Mouse (Mus musculus): ENCODE measurements around the gene Brk1. TPM values are rescaled to one million over a fixed set of nuclear protein-coding genes. Genes with fewer than 3 reads are reported as not detected.

Brk1 gene
- polyA plus RNA-seq, 1 experiment from 2014 or later = 208 TPM

Other genes starting within 250 kb of the Brk1 start
- gene Tada3, start 226.9 kb upstream of the Brk1 start, polyA plus RNA-seq (2016; fragmentation: Nextera tagmentation; extraction: Ambion mirVana) = 48.1 and 48.4 TPM in 2 replicates
- 377 and 387 TPM in 2 replicates for gene Arpc4, start 226.7 kb upstream of the Brk1 start, polyA plus RNA-seq (2016; fragmentation: Nextera tagmentation; extraction: Ambion mirVana)
- gene Ttll3, start 215.5 kb upstream of the Brk1 start, polyA plus RNA-seq (2016; fragmentation: Nextera tagmentation; extraction: Ambion mirVana) = 2.8 and 3.7 TPM in 2 replicates
- 34.6 and 34.8 TPM in 2 replicates for gene Rpusd3, start 185.4 kb upstream of the Brk1 start, polyA plus RNA-seq (2016; fragmentation: Nextera tagmentation; extraction: Ambion mirVana)
- gene Cidec, start 169.0 kb upstream of the Brk1 start, polyA plus RNA-seq (2016; fragmentation: Nextera tagmentation; extraction: Ambion mirVana) = not detected in 2 replicates
- gene Jagn1, start 162.2 kb upstream of the Brk1 start, polyA plus RNA-seq (2016; fragmentation: Nextera tagmentation; extraction: Ambion mirVana) = 87.2 and 88.8 TPM in 2 replicates
- 3.7 and 4.0 TPM in 2 replicates for gene Il17re, start 146.3 kb upstream of the Brk1 start, polyA plus RNA-seq (2016; fragmentation: Nextera tagmentation; extraction: Ambion mirVana)
- gene Il17rc, start 133.3 kb upstream of the Brk1 start, polyA plus RNA-seq (2016; fragmentation: Nextera tagmentation; extraction: Ambion mirVana) = 2.4 and 2.5 TPM in 2 replicates
- gene Creld1, start 121.5 kb upstream of the Brk1 start, polyA plus RNA-seq (2016; fragmentation: Nextera tagmentation; extraction: Ambion mirVana) = 23.5 and 27.2 TPM in 2 replicates
- 2.1 and 2.2 TPM in 2 replicates for gene Prrt3, start 102.8 kb upstream of the Brk1 start, polyA plus RNA-seq (2016; fragmentation: Nextera tagmentation; extraction: Ambion mirVana)
- 67.0 and 74.3 TPM in 2 replicates for gene Emc3, start 73.1 kb upstream of the Brk1 start, polyA plus RNA-seq (2016; fragmentation: Nextera tagmentation; extraction: Ambion mirVana)
- gene Fancd2, start 73.1 kb upstream of the Brk1 start, polyA plus RNA-seq (2016; fragmentation: Nextera tagmentation; extraction: Ambion mirVana) = 19.7 and 21.4 TPM in 2 replicates
- gene Fancd2os, start 4.1 kb upstream of the Brk1 start, polyA plus RNA-seq (2016; fragmentation: Nextera tagmentation; extraction: Ambion mirVana) = 0.22 TPM in 1 of 2 replicates, not detected in the other
- gene Vhl, start 19.2 kb downstream of the Brk1 start, polyA plus RNA-seq (2016; fragmentation: Nextera tagmentation; extraction: Ambion mirVana) = 41.9 and 44.8 TPM in 2 replicates
- 3.8 and 4.5 TPM in 2 replicates for gene Irak2, start 33.7 kb downstream of the Brk1 start, polyA plus RNA-seq (2016; fragmentation: Nextera tagmentation; extraction: Ambion mirVana)
- 0.68 and 0.72 TPM in 2 replicates for gene Tatdn2, start 92.3 kb downstream of the Brk1 start, polyA plus RNA-seq (2016; fragmentation: Nextera tagmentation; extraction: Ambion mirVana)
- not detected in 2 replicates for gene Ghrl, start 115.1 kb downstream of the Brk1 start, polyA plus RNA-seq (2016; fragmentation: Nextera tagmentation; extraction: Ambion mirVana)
- 288 and 292 TPM in 2 replicates for gene Sec13, start 136.0 kb downstream of the Brk1 start, polyA plus RNA-seq (2016; fragmentation: Nextera tagmentation; extraction: Ambion mirVana)